Mouse (Mus musculus): Measurements from ENCODE around the gene Rexo5. TPM values are rescaled to one million over a fixed set of nuclear protein-coding genes. Genes with fewer than 3 reads are reported as not detected.

Rexo5 gene
- polyA plus RNA-seq, 1 experiment from 2014 or later = 11.9 TPM

DNA sequence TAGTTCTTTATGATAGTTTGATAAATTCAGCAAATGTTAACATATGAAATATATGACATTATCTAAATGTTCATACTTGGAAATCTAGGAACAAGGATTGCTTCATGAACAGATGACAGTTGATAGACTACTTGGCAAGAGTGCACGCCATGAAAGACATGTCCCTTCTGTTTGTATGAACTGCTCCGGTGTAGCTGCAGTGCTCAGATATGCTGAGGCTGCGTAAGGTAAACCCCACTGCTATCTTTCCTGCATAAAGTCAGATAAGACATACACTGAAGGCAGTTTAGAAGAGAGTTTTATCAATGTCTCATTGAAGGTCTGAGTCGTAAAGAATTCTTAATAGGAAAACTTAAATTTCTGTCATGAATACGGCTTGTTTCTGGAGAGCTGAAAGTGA lies 8.9 kb upstream of the Rexo5 start:
- no peaks in the 10 kb centered on the region for H3K27me3 ChIP-seq
- no peak overlapping the region for H3K9ac ChIP-seq
- no peak overlapping the region for H3K4me2 ChIP-seq
- peaks cover 48% of the 10 kb centered on the region for H3K36me3 ChIP-seq
- no peak overlapping the region for H3K27ac ChIP-seq (replicated peaks)
- no peak for ATAC-seq (ENCODE audit: low FRiP score, low read depth)
- no peaks in the 10 kb centered on the region for H3K4me1 ChIP-seq (replicated peaks)
- over 99% methylated on average over 5 of the region's 5 CpGs for WGBS
- H3K9me3 ChIP-seq = no peaks in the 10 kb centered on the region
- no peak overlapping the region for H3K4me3 ChIP-seq

DNA sequence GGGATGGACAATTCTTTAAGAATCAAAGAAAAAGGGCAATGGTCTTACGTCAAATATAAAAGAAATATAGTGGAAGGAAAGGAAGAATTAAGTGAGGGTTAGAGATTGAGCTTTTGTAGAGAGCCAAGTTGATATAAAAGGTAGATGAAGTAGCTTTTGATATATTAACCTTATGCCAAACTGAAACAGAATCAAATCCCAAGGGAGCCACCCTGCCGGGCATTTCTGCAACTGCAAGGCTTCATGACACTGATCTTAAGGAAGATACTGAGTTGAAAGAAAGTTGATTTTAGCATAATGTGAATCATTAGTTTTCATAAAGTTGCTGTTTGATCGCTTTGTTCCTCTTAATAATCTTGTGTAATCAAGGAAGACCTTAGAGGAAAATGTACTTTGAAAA lies 4.8 kb upstream of the Rexo5 start:
- ATAC-seq (ENCODE audit: low FRiP score, low read depth) = no peak
- Histone ChIP-seq H3K4me1 (replicated peaks) (peaks cover 9% of the 10 kb centered on the region), H3K27me3 (no peaks in the 10 kb centered on the region), H3K4me2 (no peak overlapping the region), H3K27ac (replicated peaks) (no peak overlapping the region), H3K9ac (no peak overlapping the region), H3K36me3 (peaks cover 43% of the 10 kb centered on the region), H3K9me3 (no peaks in the 10 kb centered on the region), H3K4me3 (no peak overlapping the region)
- WGBS = 86% methylated on average over 3 of the region's 3 CpGs

DNA sequence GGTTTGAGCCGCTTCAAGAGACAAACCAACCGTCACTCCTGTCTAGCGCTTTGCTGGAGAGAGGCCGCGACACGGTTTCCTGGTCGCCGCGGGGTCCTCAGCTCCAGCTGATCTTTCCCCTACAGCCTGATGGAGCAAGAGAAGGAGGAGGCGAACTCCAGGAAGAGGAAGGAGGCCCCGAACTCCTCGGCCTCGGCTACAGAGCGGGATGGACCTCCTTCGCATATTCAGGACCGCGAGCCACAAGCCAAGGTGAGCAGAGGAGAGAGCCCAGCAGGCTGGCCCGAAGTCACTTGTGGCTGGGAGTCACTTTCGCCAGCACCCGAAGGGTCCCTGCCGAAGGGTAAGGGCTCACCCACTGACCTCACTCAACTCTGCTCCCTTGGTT lies 439 bp downstream of the Rexo5 start:
- under 1% methylated on average over 21 of the region's 21 CpGs for WGBS
- H3K4me1 ChIP-seq (replicated peaks) = peaks cover 16% of the 10 kb centered on the region
- H3K4me2 ChIP-seq = peak overlapping the region; percentile 97
- H3K9ac ChIP-seq = peak overlapping the region; percentile 85
- peak overlapping the region; percentile 77 for H3K27ac ChIP-seq (replicated peaks)
- H3K4me3 ChIP-seq = peak overlapping the region; percentile 92
- H3K9me3 ChIP-seq = no peaks in the 10 kb centered on the region
- ATAC-seq (ENCODE audit: low FRiP score, low read depth) = no peak
- H3K27me3 ChIP-seq = no peaks in the 10 kb centered on the region
- H3K36me3 ChIP-seq = peaks cover 10% of the 10 kb centered on the region

DNA sequence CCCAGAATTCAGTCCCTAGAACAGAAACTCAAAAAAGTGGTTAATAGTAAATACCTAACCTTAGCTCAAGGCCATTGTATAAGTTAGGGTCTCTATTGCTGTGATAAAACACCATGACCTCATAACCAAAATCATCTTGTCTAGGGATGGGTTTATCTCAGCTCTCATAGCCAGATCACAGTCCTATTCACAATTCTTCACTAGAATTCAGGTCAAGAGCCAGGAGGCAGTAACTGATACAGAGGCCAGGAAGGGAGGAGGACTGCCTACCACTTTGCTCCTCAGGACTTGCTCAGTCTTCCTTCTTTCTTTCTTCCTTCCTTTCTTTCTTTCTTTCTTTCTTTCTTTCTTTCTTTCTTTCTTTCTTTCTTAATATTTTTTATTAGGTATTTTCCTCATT lies 1.5 kb downstream of the Rexo5 start:
- no peak overlapping the region for H3K9ac ChIP-seq

DNA sequence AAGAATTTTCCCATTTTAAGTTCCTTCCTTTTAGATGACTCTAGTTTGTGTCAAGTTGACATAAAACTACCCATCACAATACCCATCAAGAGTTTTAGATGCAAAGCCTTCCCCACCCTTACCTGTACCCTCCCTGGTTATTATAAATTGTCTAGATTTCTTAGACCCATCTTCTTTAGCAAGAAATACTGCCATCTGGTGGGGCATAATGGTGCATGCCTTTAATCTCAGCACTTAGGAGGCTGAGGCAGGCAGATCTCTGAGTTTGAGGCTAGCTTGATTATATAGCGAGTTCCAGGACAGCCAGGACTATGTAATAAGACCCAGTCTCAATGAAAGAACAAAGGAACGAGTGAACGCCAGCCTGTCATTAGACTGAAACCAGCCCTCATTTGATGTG lies 6.7 kb downstream of the Rexo5 start:
- H3K27ac ChIP-seq (replicated peaks) = no peak overlapping the region
- H3K9ac ChIP-seq = no peak overlapping the region
- H3K4me2 ChIP-seq = no peak overlapping the region
- H3K4me1 ChIP-seq (replicated peaks) = no peaks in the 10 kb centered on the region
- no peak for ATAC-seq (ENCODE audit: low FRiP score, low read depth)
- no peaks in the 10 kb centered on the region for H3K9me3 ChIP-seq
- 93% methylated on average over 3 of the region's 3 CpGs for WGBS
- H3K27me3 ChIP-seq = no peaks in the 10 kb centered on the region
- H3K4me3 ChIP-seq = no peak overlapping the region
- H3K36me3 ChIP-seq = no peaks in the 10 kb centered on the region

More for the DNA sequence above, 1.5 kb downstream of the Rexo5 start:
- Histone ChIP-seq H3K27me3 (no peaks in the 10 kb centered on the region), H3K9me3 (no peaks in the 10 kb centered on the region), H3K4me2 (peak overlapping the region; percentile 27; the same call in 1 of the 2 replicates), H3K36me3 (0 out of 2 replicates have a peak, but pooled peaks cover 4% of the 10 kb centered on the region), H3K4me3 (no peak overlapping the region), H3K27ac (replicated peaks) (no peak overlapping the region), H3K4me1 (replicated peaks) (peaks cover 16% of the 10 kb centered on the region)
- ATAC-seq (ENCODE audit: low FRiP score, low read depth) = no peak

DNA sequence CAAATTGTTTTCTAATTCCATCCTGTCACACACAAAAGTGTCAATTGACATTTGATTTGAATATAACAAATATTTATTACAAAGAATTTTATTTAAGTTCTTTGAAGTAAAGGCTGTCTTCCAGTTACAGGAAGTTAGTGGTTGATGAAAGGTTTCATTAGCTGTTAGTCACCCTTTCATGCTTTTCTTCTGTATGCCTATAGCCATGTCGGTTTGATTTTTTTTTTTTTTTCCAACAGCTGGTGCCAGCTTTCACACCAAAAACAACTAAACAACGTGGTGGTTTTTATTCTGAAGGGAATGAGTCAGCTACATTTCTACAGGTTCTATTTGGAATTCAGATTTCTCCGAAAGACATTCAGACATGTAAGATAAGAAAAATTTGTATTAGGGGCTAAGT lies 7.2 kb downstream of the Rexo5 start:
- Histone ChIP-seq H3K27me3 (no peaks in the 10 kb centered on the region), H3K4me2 (no peak overlapping the region), H3K27ac (replicated peaks) (no peak overlapping the region), H3K4me3 (no peak overlapping the region), H3K9ac (no peak overlapping the region), H3K9me3 (no peaks in the 10 kb centered on the region), H3K4me1 (replicated peaks) (no peaks in the 10 kb centered on the region), H3K36me3 (no peaks in the 10 kb centered on the region)
- no peak for ATAC-seq (ENCODE audit: low FRiP score, low read depth)
- 90% methylated on average over 3 of the region's 3 CpGs for WGBS

DNA sequence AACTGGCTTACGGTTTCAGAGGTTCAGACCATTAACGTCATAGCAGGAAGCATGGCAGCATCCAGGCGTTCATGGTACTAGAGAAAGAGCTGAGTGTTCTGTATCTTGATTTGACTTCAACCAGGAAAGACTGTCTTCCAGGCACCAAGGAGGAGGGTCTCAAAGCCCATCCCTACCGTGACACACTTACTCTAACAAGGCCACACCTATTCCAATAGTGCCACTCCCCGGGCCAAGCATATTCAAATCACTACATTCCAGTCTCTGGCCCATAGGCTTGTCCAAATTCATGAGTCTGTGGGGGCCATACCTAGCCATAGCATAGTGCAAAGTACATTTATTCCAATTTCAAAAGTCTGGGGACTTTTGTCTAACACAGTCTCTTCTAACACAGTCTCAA lies 13.6 kb downstream of the Rexo5 start:
- ATAC-seq (ENCODE audit: low FRiP score, low read depth) = no peak
- WGBS = 94% methylated on average over 5 of the region's 5 CpGs
- Histone ChIP-seq H3K4me1 (replicated peaks) (no peaks in the 10 kb centered on the region), H3K9ac (no peak overlapping the region), H3K9me3 (no peaks in the 10 kb centered on the region), H3K4me3 (no peak overlapping the region), H3K4me2 (no peak overlapping the region), H3K27ac (replicated peaks) (no peak overlapping the region), H3K36me3 (peaks cover 3% of the 10 kb centered on the region; the same call in 1 of the 2 replicates), H3K27me3 (no peaks in the 10 kb centered on the region)

DNA sequence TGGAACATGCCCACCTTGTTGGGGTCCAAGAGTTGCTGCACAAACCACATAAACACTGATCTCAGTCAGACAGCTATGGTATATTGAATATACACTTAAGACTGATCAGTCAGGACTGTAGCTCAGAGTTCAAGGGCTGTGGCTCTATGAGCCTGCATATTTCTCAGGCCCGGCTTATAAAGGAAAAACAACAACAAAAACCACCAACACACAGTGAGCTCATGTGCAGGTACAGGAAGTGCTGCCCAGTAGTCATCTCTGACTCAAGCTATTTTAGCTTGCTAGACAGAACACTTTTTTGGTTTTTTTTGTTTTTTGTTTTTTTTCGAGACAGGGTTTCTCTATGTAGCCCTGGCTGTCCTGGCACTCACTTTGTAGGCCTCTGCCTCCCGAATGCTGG lies 14.9 kb downstream of the Rexo5 start:
- ATAC-seq (ENCODE audit: low FRiP score, low read depth) = no peak
- Histone ChIP-seq H3K9ac (no peak overlapping the region), H3K36me3 (peaks cover 3% of the 10 kb centered on the region; the same call in 1 of the 2 replicates), H3K9me3 (no peaks in the 10 kb centered on the region), H3K4me2 (no peak overlapping the region), H3K4me1 (replicated peaks) (no peaks in the 10 kb centered on the region), H3K4me3 (no peak overlapping the region), H3K27ac (replicated peaks) (no peak overlapping the region), H3K27me3 (no peaks in the 10 kb centered on the region)
- 95% methylated on average over 3 of the region's 3 CpGs for WGBS

DNA sequence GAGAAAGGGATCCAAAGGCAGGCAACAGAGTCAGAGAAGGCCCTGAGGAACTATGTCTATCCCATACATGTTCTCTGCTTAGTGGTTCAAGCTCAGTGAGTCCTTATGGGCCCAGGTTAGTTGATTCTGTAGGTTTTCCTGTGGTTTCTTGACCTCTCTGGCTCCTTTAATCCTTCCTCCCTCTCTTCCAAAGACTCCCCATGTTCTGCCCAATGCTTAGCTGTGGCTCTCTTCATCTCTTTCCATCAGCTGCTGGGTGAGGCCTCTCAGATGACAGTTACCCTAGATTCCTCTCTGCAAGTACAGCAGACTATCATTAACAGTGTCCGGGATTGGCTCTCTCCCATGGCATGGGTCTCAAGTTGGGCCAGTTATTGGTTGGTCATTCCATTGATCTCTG lies 41.6 kb downstream of the Rexo5 start:
- no peak overlapping the region for H3K9ac ChIP-seq
- H3K27ac ChIP-seq (replicated peaks) = no peak overlapping the region
- H3K9me3 ChIP-seq = no peaks in the 10 kb centered on the region
- H3K36me3 ChIP-seq = no peaks in the 10 kb centered on the region
- H3K4me3 ChIP-seq = no peak overlapping the region
- no peaks in the 10 kb centered on the region for H3K27me3 ChIP-seq
- ATAC-seq (ENCODE audit: low FRiP score, low read depth) = no peak
- H3K4me1 ChIP-seq (replicated peaks) = no peaks in the 10 kb centered on the region
- H3K4me2 ChIP-seq = no peak overlapping the region
- 94% methylated on average over 1 of the region's 1 CpGs for WGBS

DNA sequence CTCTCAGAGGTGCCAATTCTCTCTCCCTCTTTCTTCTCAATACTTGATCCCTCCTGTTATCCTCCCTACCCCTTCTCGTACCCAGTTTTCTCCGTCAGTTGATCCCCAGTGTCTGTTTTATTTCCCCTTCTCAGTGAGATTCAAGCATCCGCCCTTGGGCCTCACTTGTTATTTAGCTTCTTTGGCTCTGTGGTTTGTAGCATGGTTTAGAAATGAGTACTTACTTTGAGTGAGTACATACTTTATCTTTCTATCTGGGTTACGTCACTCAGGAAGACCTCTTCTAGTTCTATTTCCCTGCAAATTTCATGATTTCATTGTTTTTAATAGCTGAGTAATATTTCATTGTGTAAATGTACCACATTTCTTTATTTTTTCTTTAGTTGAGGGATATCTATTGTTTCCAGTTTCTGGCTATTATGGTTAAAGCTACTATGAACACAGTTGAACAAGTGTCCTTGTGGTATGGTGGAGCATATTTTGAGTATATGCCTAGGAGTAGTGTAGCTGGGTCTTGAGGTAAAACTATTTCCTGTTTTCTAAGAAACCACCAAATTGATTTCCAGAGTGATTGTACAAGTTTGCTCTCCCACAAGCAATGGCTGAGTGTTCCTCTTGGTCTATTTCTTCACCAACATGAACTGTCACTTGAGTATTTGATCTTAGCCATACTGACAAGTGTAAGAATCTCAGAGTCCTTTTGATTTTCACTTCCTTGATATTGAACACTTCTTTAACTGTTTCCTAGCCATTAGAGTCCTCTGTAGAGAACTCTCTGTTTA lies 42.4 kb downstream of the Rexo5 start:
- H3K27me3 ChIP-seq = no peaks in the 10 kb centered on the region
- no peak overlapping the region for H3K27ac ChIP-seq (replicated peaks)
- H3K36me3 ChIP-seq = no peaks in the 10 kb centered on the region
- H3K9me3 ChIP-seq = no peaks in the 10 kb centered on the region
- H3K4me3 ChIP-seq = no peak overlapping the region
- H3K4me1 ChIP-seq (replicated peaks) = no peaks in the 10 kb centered on the region
- H3K9ac ChIP-seq = no peak overlapping the region
- WGBS = 95% methylated on average over 4 of the region's 4 CpGs
- no peak for ATAC-seq (ENCODE audit: low FRiP score, low read depth)
- H3K4me2 ChIP-seq = no peak overlapping the region

DNA sequence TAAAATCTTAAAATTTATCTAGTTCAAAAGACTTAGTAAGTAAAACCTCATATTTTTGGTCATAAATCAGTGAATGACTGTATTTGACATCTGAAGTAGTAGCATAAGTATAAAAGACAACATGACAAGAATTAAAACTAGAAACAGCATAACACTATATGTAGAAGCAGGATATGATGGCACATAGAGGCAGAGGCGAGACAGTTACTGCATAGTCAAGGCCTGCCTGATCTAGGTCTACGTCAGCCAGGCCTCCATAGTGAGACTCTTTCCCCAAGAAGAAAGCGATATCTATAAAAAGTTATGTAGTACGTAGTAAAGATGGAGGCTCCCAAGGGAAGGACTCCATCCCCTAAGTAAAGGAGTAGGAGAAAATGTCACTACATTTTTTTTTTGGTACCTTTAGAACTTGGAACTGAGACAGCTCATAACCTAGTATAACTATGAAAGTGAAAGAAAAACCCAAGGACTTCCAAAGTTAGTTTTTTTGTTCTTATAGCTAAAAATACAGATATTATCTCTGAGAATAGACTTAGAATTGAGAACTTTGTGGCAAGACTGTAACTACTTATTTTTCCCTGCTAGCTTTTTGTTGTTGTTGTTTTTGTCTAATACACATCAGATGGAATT lies 48.1 kb downstream of the Rexo5 start:
- H3K36me3 ChIP-seq = no peaks in the 10 kb centered on the region
- no peak overlapping the region for H3K4me3 ChIP-seq
- no peak overlapping the region for H3K4me2 ChIP-seq
- 96% methylated on average over 4 of the region's 4 CpGs for WGBS
- no peaks in the 10 kb centered on the region for H3K4me1 ChIP-seq (replicated peaks)
- H3K27ac ChIP-seq (replicated peaks) = no peak overlapping the region
- H3K27me3 ChIP-seq = no peaks in the 10 kb centered on the region
- ATAC-seq (ENCODE audit: low FRiP score, low read depth) = no peak
- H3K9ac ChIP-seq = no peak overlapping the region
- no peaks in the 10 kb centered on the region for H3K9me3 ChIP-seq

DNA sequence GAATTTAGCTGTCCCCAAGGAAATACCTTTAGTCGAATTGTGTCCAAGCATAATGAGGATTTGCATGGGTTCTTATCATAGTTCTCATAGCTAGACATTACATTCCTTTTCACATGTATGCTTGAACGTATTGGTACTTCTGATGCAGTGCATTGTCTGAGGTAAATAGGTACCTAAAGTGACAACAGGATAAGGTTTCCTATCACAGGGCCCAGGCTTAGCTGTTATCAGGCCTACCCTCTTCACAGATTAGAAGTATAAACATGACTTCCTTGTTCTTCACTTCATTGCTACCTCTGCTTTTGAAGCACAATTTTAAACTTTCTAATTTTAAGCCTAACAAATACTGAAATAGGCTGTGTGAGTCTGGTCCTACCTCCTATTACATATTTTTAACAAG lies 51.7 kb downstream of the Rexo5 start:
- H3K36me3 ChIP-seq = no peaks in the 10 kb centered on the region
- no peak for ATAC-seq (ENCODE audit: low FRiP score, low read depth)
- no peak overlapping the region for H3K27ac ChIP-seq (replicated peaks)
- H3K4me3 ChIP-seq = no peak overlapping the region
- no peak overlapping the region for H3K4me2 ChIP-seq
- WGBS = 96% methylated on average over 2 of the region's 2 CpGs
- no peak overlapping the region for H3K9ac ChIP-seq
- no peaks in the 10 kb centered on the region for H3K27me3 ChIP-seq
- H3K9me3 ChIP-seq = no peaks in the 10 kb centered on the region
- no peaks in the 10 kb centered on the region for H3K4me1 ChIP-seq (replicated peaks)

Measured in hindbrain, embryonic 15.5 days (tissue).